Mouse (Mus musculus) heart, embryonic 10.5 days (tissue): ENCODE measurements around the gene F7. TPM values are rescaled to one million over a fixed set of nuclear protein-coding genes. Genes with fewer than 3 reads are reported as not detected.

Experiments
- polyA plus RNA-seq: library from polyadenylated mRNA; unstranded; fragments of >200 nt; fragmentation: Nextera tagmentation; extraction: Ambion mirVana; gene quantifications from 2 replicates; pipeline ENCODE4 v1.2.1, GENCODE M21; 2016

F7 gene
- polyA plus RNA-seq, 1 experiment from 2014 or later: 1.0 TPM

Other genes starting within 250 kb of the F7 start
- 8.3 and 9.1 TPM in 2 replicates for gene Mcf2l, start 152.2 kb upstream of the F7 start, polyA plus RNA-seq
- gene F10, start 11.3 kb downstream of the F7 start, polyA plus RNA-seq: 3.4 and 12.1 TPM in 2 replicates
- gene Proz, start 34.9 kb downstream of the F7 start, polyA plus RNA-seq: 0.38 and 1.9 TPM in 2 replicates
- 33.0 and 39.4 TPM in 2 replicates for gene Pcid2, start 79.4 kb downstream of the F7 start, polyA plus RNA-seq
- gene Cul4a, start 79.6 kb downstream of the F7 start, polyA plus RNA-seq: 107 and 124 TPM in 2 replicates
- gene Lamp1, start 133.1 kb downstream of the F7 start, polyA plus RNA-seq: 290 and 334 TPM in 2 replicates
- 30.5 and 34.0 TPM in 2 replicates for gene Grtp1, start 174.6 kb downstream of the F7 start, polyA plus RNA-seq
- 49.3 and 117 TPM in 2 replicates for gene Adprhl1, start 228.1 kb downstream of the F7 start, polyA plus RNA-seq